Mouse (Mus musculus) embryonic stem cell, embryonic (primary cell): ENCODE results near the gene Cacna1a.

Experiments
- CTCF ChIA-PET, 4 experiments: fragments of 300-600 bp in 2 of 4; fragments of 350-600 bp in 2 of 4; sonication (Branson Sonifier 250); formaldehyde crosslinking; loops; one replicate each; lab custom pipeline; 2022; ENCODE audit warnings: inconsistent platforms in 2 of 4; lab: Charles Lee
- POLR2A ChIA-PET, 4 experiments: fragments of 300-600 bp in 2 of 4; fragments of 350-600 bp in 2 of 4; sonication (Branson Sonifier 250); formaldehyde crosslinking; loops; one replicate each; lab custom pipeline; 2022; ENCODE audit warnings: antibody characterized with exemption in 4 of 4, inconsistent platforms in 1 of 4; lab: Charles Lee

Gene Cacna1a

GRCm38 (mm10) chr8:84376564-84376963, 11.7 kb upstream of the Cacna1a start:
- POLR2A ChIA-PET, result no interaction called here
- CTCF ChIA-PET, result interaction anchor here in 1 of 4 experiments (0.7 kb wide), 1 partner anchor 15 kb away, joined by 5 read pairs; no protein-coding TSS in a partner anchor

GRCm38 (mm10) chr8:84381676-84382075, 6.6 kb upstream of the Cacna1a start:
- CTCF ChIA-PET, result interaction anchor here in 2 of 4 experiments (0.6 to 0.7 kb wide), 2 partner anchors 147 to 173 kb away, joined by 3 read pairs; no protein-coding TSS in a partner anchor
- POLR2A ChIA-PET, result interaction anchor here in 1 of 4 experiments (0.5 to 1.5 kb wide), 4 partner anchors 9 to 82 kb away, joined by 3 to 6 read pairs (median 4); no protein-coding TSS in a partner anchor

DNA sequence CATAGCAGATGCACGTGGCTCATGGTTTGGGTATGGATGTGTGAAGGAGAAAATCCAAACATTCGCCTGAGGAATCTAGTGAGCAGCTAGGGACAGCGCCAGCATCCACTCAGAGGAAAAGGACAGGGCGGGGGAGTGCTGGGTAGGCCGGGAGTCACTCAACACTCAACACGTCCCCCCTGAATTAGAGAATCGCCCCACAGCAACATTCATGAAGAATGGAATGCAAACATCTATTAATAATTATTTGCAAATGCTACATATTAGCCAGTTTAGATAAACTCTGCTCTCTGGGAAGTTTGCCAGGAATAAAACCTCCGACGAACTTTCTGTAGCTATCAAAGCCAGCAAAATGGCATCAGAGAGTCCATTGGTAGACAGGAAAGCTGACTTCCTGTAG, 533 bp downstream of the Cacna1a start:
- POLR2A ChIA-PET, result interaction anchor here in 1 of 4 experiments (0.6 to 1.5 kb wide), 5 partner anchors 7 to 240 kb away, joined by 3 to 4 read pairs (median 3); no protein-coding TSS in a partner anchor
- CTCF ChIA-PET, result interaction anchor here in 3 of 4 experiments (0.6 to 0.9 kb wide), 3 partner anchors 97 to 381 kb away, joined by 3 to 5 read pairs (median 4); no protein-coding TSS in a partner anchor

DNA sequence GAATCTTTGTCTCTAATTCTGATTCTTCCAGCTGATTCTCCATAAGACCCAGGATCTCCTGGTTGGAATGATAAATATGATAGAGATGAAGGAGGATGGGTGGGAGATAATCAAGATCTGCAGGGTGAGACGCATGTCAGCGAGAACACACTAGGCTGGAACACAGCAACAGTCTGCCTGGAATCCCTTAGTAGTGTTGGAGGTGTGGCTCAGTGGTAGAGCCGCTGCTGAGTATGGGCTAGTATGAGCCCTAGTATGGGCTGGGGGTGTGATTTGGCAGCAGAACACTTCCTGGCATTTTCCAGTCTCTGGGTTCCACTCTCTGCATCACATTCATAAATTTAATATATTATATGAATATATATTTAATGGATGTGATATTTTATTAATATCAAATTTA, 933 bp downstream of the Cacna1a start:
- CTCF ChIA-PET, result interaction anchor here in 3 of 4 experiments (0.6 to 0.9 kb wide), 3 partner anchors 98 to 381 kb away, joined by 3 to 5 read pairs (median 4); no protein-coding TSS in a partner anchor

GRCm38 (mm10) chr8:84391611-84392010, 3.4 kb downstream of the Cacna1a start:
- ChIA-PET CTCF (interaction anchor here in 3 of 4 experiments (0.6 to 1.1 kb wide), 5 partner anchors 14 to 203 kb away, joined by 3 to 5 read pairs (median 3); no protein-coding TSS in a partner anchor), POLR2A (interaction anchor here in 2 of 4 experiments (0.8 to 1.8 kb wide), 9 partner anchors 15 to 111 kb away, joined by 3 to 6 read pairs (median 3); no protein-coding TSS in a partner anchor)

More for the DNA sequence above, 933 bp downstream of the Cacna1a start:
- POLR2A ChIA-PET, result interaction anchor here in 1 of 4 experiments (0.6 to 1.5 kb wide), 2 partner anchors 17 to 32 kb away, joined by 3 to 4 read pairs; no protein-coding TSS in a partner anchor

DNA sequence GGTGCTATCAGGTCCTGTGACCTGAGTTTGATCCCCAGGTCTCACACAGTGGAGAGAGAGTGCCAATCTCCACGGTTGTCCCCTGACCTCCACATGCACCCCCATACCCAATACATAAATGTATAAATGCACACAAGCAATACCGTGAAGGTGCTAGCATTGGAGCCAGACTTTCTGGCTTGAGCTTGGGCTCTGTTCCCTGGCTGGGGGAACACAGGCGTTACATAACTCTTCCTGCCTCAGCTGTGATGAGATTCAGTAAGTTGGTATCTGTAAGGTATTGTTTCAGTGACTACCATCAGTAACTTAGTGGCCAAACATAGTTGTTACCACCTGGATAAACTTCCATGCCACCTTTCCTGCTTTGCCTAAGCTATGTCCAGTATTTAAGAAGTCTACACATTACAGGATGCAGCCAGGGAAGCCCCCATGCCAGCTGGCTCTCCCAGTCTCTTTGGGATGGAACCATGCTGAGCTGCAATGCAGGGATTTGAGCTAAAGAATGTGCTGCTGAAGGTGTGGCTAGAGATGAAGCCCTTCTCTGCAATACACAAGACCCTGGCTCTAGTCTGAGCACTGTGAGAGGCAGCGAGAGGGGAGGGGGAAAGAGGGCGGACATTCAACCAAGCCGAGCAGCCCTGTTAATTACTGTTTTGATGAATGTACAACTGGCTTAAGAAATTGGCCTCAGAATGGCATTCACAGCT, 7.7 kb downstream of the Cacna1a start:
- ChIA-PET POLR2A (interaction anchor here in 3 of 4 experiments (0.6 to 4.0 kb wide), 20 partner anchors 8 to 199 kb away, joined by 3 to 27 read pairs (median 4); partner anchors contain the start of gene Cacna1a (in 1 of the 3)), CTCF (interaction anchor here in 1 of 4 experiments (0.6 kb wide), 1 partner anchor 114 kb away, joined by 3 read pairs; no protein-coding TSS in a partner anchor)

DNA sequence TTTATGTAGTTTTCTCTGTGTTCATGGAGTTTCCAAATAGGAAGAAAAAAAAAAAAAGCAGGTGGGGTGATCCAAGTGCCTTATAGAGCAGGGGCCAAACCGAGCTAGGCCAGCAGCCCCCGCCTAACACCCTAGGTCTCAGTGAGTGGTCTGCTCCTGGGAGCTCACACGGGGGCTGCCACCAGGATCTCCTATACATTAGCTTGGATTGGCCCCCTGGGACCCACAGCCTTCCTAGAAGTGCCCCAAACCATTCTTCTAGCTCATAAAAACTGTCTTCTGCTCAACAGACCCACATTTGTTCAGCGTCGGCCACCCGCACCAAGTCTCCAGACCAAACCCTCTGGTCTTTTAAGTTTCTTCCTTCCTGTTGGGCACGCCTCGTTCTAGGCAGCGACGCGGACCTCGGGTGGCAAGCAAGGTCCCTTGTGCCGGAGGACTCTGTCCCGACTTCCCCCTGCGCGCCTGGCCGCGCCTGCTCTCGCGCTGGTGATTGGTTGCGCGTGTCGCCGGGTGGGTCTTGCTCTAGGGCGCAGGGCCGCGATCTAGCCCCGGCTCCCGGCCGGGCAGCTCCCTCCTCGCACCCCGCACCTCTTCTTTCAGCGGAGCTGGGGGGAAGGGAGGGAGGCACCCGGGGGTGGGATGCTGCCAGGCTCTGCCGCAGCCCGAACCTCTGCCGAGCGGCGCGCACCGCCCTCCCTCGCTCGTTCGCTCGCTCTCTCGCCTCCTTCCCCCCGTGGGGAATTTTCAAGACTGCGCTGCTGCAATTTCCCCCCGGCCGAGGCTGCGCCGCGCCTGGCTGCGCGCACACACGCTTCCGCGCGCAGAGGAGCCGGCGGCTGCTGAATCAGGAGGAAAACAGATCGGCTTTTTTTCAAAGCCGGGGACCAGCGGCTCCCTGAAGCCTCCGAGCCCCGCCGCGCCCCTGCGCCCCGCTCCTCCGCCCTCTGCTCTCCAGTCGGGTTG, 25.9 kb downstream of the Cacna1a start:
- ChIA-PET CTCF (interaction anchor here in 3 of 4 experiments (0.6 to 1.5 kb wide), 6 partner anchors 15 to 311 kb away, joined by 3 to 5 read pairs (median 3); no protein-coding TSS in a partner anchor), POLR2A (interaction anchor here (0.5 to 3.4 kb wide), 31 partner anchors 9 to 459 kb away, joined by 3 to 21 read pairs (median 4); partner anchors contain the start of gene Asf1b (in 1 of the 4))

GRCm38 (mm10) chr8:84414918-84415317, 26.7 kb downstream of the Cacna1a start:
- POLR2A ChIA-PET, result interaction anchor here (0.6 to 3.4 kb wide), 16 partner anchors 8 to 327 kb away, joined by 3 to 21 read pairs (median 4); partner anchors contain the start of gene Cacna1a (in 1 of the 4)

DNA sequence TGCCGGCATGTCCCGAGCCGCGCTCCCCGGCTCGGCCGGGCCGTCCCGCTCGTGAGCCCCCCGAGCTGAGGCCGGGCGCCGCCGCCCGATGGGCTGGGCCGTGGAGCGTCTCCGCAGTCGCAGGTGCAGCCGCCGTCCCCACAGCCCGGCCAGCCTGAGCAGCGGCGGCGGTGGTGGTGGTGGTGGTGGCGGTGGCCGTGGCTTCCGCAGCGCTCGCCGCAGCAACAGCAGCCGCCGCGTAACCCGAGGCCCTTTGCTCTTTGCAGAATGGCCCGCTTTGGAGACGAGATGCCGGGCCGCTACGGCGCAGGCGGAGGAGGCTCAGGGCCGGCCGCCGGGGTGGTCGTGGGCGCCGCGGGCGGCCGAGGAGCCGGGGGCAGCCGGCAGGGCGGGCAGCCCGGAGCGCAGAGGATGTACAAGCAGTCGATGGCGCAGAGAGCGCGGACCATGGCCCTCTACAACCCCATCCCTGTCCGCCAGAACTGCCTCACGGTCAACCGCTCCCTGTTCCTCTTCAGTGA, 27.2 kb downstream of the Cacna1a start:
- POLR2A ChIA-PET, result interaction anchor here in 3 of 4 experiments (0.6 to 3.4 kb wide), 12 partner anchors 8 to 228 kb away, joined by 3 to 21 read pairs (median 4); partner anchors contain the start of gene Cacna1a (in 1 of the 3)
- CTCF ChIA-PET, result interaction anchor here in 1 of 4 experiments (1.2 kb wide), 1 partner anchor 152 kb away, joined by 3 read pairs; no protein-coding TSS in a partner anchor

More at GRCm38 (mm10) chr8:84414918-84415317, 26.7 kb downstream of the Cacna1a start:
- CTCF ChIA-PET, result interaction anchor here in 1 of 4 experiments (1.2 to 1.5 kb wide), 2 partner anchors 87 to 153 kb away, joined by 3 read pairs; no protein-coding TSS in a partner anchor

- POLR2A ChIA-PET, result interaction anchor here in 2 of 4 experiments (0.6 to 1.9 kb wide), 6 partner anchors 8 to 235 kb away, joined by 3 to 13 read pairs (median 4); no protein-coding TSS in a partner anchor
- CTCF ChIA-PET, result interaction anchor here in 1 of 4 experiments (2.3 kb wide), 1 partner anchor 52 kb away, joined by 5 read pairs; no protein-coding TSS in a partner anchor
These were observed 27.8 kb downstream of the Cacna1a start for GRCm38 (mm10) chr8:84416041-84416440.

DNA sequence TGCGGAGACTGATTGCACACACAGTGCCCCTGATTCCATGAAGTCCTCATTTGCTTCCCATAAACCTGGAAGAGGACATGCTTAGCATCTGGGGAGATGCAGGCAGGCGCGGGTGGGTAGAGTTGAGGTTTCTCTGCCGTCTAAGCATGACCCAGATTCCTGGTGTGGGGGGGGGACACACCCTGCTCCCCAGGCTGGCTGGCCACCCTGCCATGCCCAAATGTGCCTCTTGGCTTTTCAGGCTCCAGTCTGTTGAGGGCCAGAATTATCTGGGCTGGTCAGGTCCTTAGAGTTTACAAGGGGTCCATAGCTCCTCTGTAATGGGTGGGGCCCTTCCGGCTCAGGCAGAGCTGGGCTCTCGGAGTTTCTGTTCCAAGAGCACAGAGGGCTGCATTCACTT, 28.7 kb downstream of the Cacna1a start:
- ChIA-PET CTCF (interaction anchor here in 2 of 4 experiments (0.6 to 2.3 kb wide), 5 partner anchors 12 to 168 kb away, joined by 3 to 5 read pairs (median 3); no protein-coding TSS in a partner anchor), POLR2A (interaction anchor here in 3 of 4 experiments (1.0 to 1.9 kb wide), 7 partner anchors 10 to 85 kb away, joined by 3 to 13 read pairs (median 4); no protein-coding TSS in a partner anchor)

DNA sequence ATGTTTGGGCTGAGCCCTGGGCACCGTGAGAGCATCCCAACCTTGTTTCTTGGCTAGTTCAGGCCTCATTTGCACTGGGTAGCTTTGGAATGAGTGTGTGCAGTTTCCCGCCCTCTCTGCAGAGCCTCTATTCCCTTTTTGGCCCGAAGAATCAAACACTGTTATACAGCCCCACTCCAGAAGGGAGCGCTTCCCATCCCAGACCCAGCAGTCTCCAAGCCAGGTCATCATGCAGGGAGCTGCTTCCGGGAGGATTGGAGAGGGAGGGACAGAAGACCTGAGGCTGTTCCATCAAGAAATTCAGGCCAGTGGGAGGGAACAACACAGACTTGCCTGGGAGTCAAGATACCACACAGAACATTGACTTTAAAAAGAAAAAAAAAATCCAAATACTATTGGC, 29.6 kb downstream of the Cacna1a start:
- ChIA-PET POLR2A (interaction anchor here in 2 of 4 experiments (0.9 to 1.7 kb wide), 9 partner anchors 9 to 118 kb away, joined by 3 to 7 read pairs (median 3); no protein-coding TSS in a partner anchor), CTCF (interaction anchor here in 2 of 4 experiments (0.6 to 2.3 kb wide), 4 partner anchors 54 to 167 kb away, joined by 3 to 5 read pairs (median 3); no protein-coding TSS in a partner anchor)

- CTCF ChIA-PET, result interaction anchor here in 3 of 4 experiments (0.5 to 1.0 kb wide), 5 partner anchors 48 to 143 kb away, joined by 3 to 4 read pairs (median 3); no protein-coding TSS in a partner anchor
- POLR2A ChIA-PET, result interaction anchor here in 3 of 4 experiments (0.6 to 3.5 kb wide), 13 partner anchors 9 to 154 kb away, joined by 3 to 17 read pairs (median 4); partner anchors contain the start of gene Ccdc130 (in 1 of the 3)
These were observed 36.2 kb downstream of the Cacna1a start for GRCm38 (mm10) chr8:84424426-84424825.

DNA sequence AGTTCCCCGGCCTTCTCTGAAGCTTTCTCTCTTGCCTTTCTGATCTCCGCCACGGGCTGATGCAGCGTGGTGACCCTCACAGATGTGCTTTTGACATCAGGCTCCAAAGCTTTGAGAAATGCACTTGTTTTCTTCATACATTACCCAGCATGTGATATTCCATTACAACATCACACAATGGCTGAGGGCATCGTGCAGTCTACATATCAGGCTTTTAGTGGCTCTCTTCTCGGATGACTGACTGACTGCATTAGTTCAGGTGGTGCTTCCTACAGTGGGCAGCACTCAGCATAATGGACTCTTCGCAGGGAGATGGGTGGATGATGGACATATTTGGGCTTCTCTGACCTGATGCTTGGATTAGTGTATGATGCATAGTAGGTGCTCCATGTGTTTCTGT, 37.8 kb downstream of the Cacna1a start:
- POLR2A ChIA-PET, result interaction anchor here in 1 of 4 experiments (1.1 to 1.4 kb wide), 3 partner anchors 11 to 14 kb away, joined by 3 to 4 read pairs (median 3); no protein-coding TSS in a partner anchor
- CTCF ChIA-PET, result no interaction called here

DNA sequence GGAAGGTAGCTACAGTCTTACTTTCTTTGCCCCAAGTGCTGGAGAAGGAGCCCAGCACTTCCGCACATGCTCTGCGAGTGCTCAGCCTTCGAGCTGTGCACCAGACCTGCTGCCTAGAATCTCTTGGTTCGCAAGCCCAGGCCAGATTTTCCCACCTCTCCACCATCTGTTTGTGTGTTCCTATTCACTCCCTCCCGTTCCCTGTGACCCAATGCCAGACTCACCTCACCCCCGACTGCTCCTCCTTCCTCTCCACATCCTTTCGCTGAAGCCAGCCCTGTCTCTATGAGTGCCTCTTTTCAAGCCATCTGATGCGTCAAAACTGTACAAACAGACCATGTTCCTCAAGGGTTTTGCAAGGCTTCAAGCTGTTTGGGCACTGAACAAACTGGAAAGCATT, 38.3 kb downstream of the Cacna1a start:
- ChIA-PET CTCF (no interaction called here), POLR2A (interaction anchor here in 1 of 4 experiments (0.9 to 1.4 kb wide), 4 partner anchors 12 to 21 kb away, joined by 3 to 4 read pairs (median 4); no protein-coding TSS in a partner anchor)

DNA sequence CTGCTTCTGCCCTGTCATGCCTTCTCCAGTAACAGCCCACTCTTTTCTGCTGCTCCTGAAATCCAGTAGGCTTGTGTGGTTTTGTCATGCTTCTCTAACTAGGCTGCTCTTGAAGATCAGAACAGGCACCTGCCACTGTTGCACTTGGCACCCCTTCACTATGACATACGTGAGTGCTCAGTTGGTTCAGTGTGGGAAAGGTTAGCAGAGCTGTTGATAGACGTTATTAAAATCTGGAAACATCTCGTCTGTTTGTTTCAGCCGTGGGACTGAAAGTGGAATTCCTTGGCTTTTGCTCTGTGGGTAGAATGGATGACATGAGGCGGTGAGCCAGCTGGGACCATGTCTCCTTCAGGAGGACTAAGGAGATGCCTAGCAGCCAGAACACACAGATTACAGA, 39.8 kb downstream of the Cacna1a start:
- CTCF ChIA-PET, result interaction anchor here in 2 of 4 experiments (0.6 to 1.3 kb wide), 2 partner anchors 14 to 64 kb away, joined by 4 read pairs; no protein-coding TSS in a partner anchor
- POLR2A ChIA-PET, result interaction anchor here in 2 of 4 experiments (1.2 to 3.6 kb wide), 8 partner anchors 11 to 552 kb away, joined by 3 to 18 read pairs (median 9); no protein-coding TSS in a partner anchor
